Mouse (Mus musculus): Measurements from ENCODE around the gene Olfr1406. TPM values are rescaled to one million over a fixed set of nuclear protein-coding genes. Genes with fewer than 3 reads are reported as not detected.

Olfr1406 gene
- not detected for total RNA-seq (2023)

GRCm38 (mm10) chr1:173190540-173190939 lies at the start of gene Olfr1406:
Gene Olfr1406 (minus strand): TSS chr1:173190640.

GRCm38 (mm10) chr1:173227081-173227480 lies 36.6 kb upstream of the Olfr1406 start, which contains the start of gene Fcer1a:
Gene Fcer1a (minus strand): TSS chr1:173227214.

DNA sequence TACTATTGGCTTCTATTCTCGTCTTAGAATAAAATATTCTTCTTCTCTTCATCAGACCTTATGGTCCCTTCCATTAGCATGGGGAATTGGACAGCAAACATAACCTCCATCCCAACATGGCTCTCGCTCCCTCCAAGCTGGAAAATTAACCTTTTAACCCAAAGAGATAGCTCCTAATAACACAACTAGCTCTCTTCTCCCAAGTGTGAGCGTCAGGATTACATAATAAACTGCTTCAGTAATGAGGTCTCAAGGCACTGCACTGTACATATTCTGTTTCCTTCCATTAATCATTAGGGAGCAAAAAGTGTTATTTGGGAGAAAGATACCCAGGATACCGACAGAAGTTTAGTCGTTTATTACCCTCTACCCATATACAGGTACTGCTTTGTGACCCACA lies 21.7 kb upstream of the Olfr1406 start, which contains the start of gene Olfr1404:
TSS of gene Olfr1404 (plus strand) at position 301 of the 400 bp plus-strand sequence.

DNA sequence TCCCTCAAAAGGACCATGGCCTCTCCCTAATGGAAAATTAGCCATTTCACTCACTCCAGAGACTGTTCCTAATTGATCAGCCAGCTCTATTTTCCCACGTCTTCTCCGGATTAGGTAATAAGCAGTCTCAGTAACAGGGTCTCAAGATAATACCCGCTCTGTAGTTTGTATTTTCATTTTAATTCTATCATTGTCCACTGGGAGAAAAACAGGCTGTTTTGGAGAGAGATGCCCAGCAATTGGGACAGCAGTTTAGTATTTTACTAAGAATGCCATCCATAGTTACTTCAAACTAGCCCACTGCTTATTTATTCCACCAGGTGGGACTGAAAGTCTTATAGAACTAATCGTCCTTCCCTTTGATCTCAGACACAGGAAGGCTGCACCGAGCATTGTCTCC lies 7.1 kb upstream of the Olfr1406 start, which contains the start of gene Olfr218:
TSS of gene Olfr218 (plus strand) at position 301 of the 400 bp plus-strand sequence.

GRCm38 (mm10) chr1:173137274-173137673 lies 53.2 kb downstream of the Olfr1406 start, which contains the start of gene Olfr1408:
Gene Olfr1408 (minus strand): TSS chr1:173137374.

Other genes with a start within 250 kb of the Olfr1406 start
- gene Olfr16, start 240.2 kb downstream of the Olfr1406 start, total RNA-seq (2023): not detected
- gene Olfr1408, start 53.3 kb downstream of the Olfr1406 start, total RNA-seq (2023): not detected
- gene Olfr218, start 7.2 kb upstream of the Olfr1406 start, total RNA-seq (2023): not detected
- not detected for gene Olfr1404, start 21.8 kb upstream of the Olfr1406 start, total RNA-seq (2023)
- gene Fcer1a, start 36.6 kb upstream of the Olfr1406 start, total RNA-seq (2023): not detected
- not detected for gene Olfr418, start 75.4 kb upstream of the Olfr1406 start, total RNA-seq (2023)
- gene Mptx2, start 87.1 kb upstream of the Olfr1406 start, total RNA-seq (2023): not detected
- gene Ackr1, start 143.1 kb upstream of the Olfr1406 start, total RNA-seq (2023): not detected
- 10 to 100 TPM; 49.3 to 72.0 TPM for gene Aim2, start 160.2 kb upstream of the Olfr1406 start, total RNA-seq (2023)
- gene Cadm3, start 177.1 kb upstream of the Olfr1406 start, total RNA-seq (2023): under 1 TPM in 1 of 2 experiments, not detected in 1; 0.15 TPM

All from T-cell, adult 66 days (primary cell).